Mouse (Mus musculus) hindbrain, embryonic 12.5 days (tissue): ENCODE measurements around the gene Klhl29. TPM values are rescaled to one million over a fixed set of nuclear protein-coding genes. Genes with fewer than 3 reads are reported as not detected.
"Not testable (repeated sequence)": the region's sequence is repeated elsewhere in the genome, so short reads cannot be mapped to it uniquely, and the experiment has no call there.

Source experiments
- ATAC-seq: fragments of 200-750 bp; cut with Nextera tagmentation; 2 replicates; pipeline ENCODE4 v1.8.0; 2017; ENCODE audit warnings: moderate TSS enrichment; ENCODE audit not compliant: low FRiP score
- H3K27ac ChIP-seq: fragments of 300-500 bp; sonication (generic); 2 replicates; pipeline ENCODE4 v1.5.1; 2016; ENCODE audit warnings: mild to moderate bottlenecking
- H3K27me3 ChIP-seq: fragments of 300-500 bp; sonication (generic); 2 replicates; pipeline ENCODE4 v1.6.1; 2016; ENCODE audit warnings: mild to moderate bottlenecking
- H3K36me3 ChIP-seq: fragments of 300-500 bp; sonication (generic); 2 replicates; pipeline ENCODE4 v1.6.1; 2016; ENCODE audit warnings: mild to moderate bottlenecking
- H3K4me1 ChIP-seq: fragments of 300-500 bp; sonication (generic); 2 replicates; pipeline ENCODE4 v1.6.1; 2016
- H3K4me2 ChIP-seq: fragments of 300-500 bp; sonication (generic); replicated peaks from 2 replicates; pipeline ENCODE4 v1.6.1; 2016; ENCODE audit warnings: mild to moderate bottlenecking
- H3K4me3 ChIP-seq: fragments of 300-500 bp; sonication (generic); 2 replicates; pipeline ENCODE4 v1.5.1; 2016; ENCODE audit warnings: mild to moderate bottlenecking
- H3K9ac ChIP-seq: fragments of 300-500 bp; sonication (generic); 2 replicates; pipeline ENCODE4 v1.6.1; 2016; ENCODE audit warnings: mild to moderate bottlenecking, moderate library complexity
- H3K9me3 ChIP-seq: fragments of 300-500 bp; sonication (generic); replicated peaks from 2 replicates; pipeline ENCODE4 v1.6.1; 2016; ENCODE audit warnings: mild to moderate bottlenecking
- WGBS: fragments of 180-500 bp; shearing (Covaris S2); methylation state at CpG from one replicate; pipeline ENCODE4 v1.1.7; 2016; 5-methylcytosine and 5-hydroxymethylcytosine counted together
- polyA plus RNA-seq: library from polyadenylated mRNA; unstranded; fragments of >200 nt; fragmentation: Nextera tagmentation; extraction: Ambion mirVana; gene quantifications from 2 replicates; pipeline ENCODE4 v1.2.1, GENCODE M21; 2016

Gene Klhl29
- polyA plus RNA-seq, 1 experiment from 2014 or later = 4.2 TPM

- ATAC-seq = no peak
- Histone ChIP-seq H3K36me3 (no peaks in the 10 kb centered on the region), H3K27me3 (no peaks in the 10 kb centered on the region), H3K4me3 (no peak overlapping the region), H3K4me2 (no peak overlapping the region), H3K27ac (no peak overlapping the region), H3K9ac (no peak overlapping the region), H3K9me3 (no peaks in the 10 kb centered on the region), H3K4me1 (peaks cover 2% of the 10 kb centered on the region; the same call in 1 of the 2 replicates)
- 77% methylated on average over 11 of the region's 11 CpGs for WGBS
Measured at GRCm38 (mm10) chr12:5350491-5351285, 24.8 kb downstream of the Klhl29 start.

DNA sequence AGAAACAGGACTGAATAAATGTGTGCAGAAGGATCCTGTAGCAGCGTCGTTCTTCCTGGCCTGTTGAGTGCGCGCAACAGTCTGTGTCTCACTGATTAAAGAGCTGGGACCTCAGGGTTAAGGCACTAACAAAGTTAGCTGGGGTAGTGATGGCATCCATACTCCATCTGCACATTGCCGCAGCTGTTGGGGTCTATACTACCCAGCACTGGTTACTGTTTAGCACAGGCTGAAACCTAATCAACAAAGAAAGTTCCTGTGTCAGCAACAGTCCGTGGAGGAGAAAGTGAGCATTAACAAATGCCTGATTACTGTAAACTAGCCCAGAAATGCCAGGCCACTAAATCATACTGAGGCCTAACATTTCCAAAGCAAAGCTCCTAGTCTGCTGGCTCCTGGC, 30.4 kb downstream of the Klhl29 start:
- Histone ChIP-seq H3K27ac (no peak overlapping the region), H3K9me3 (no peaks in the 10 kb centered on the region), H3K36me3 (peaks cover 7% of the 10 kb centered on the region; the same call in 1 of the 2 replicates), H3K27me3 (no peaks in the 10 kb centered on the region), H3K4me3 (no peak overlapping the region), H3K4me1 (no peaks in the 10 kb centered on the region), H3K9ac (no peak overlapping the region), H3K4me2 (no peak overlapping the region)
- 93% methylated on average over 6 of the region's 6 CpGs for WGBS
- ATAC-seq = no peak

DNA sequence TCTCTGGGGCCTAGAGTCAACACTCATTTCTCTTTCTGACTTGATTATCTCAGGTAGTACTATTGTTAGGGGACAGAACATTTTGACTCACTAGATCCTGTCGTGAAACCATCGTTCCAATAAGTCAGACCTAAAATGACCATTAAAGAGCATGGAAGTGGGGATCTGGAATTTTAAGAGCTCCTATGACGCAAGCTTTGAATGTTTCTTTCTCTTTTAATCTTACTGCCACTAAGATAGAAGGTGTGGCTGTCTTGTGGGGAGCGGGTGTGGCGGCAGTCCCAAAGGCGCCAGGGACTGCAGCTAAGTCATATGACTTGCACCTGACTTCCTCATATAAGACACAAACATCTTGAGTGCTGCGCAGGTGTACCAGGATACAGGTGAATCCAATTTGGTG, 31.0 kb downstream of the Klhl29 start:
- H3K27ac ChIP-seq, H3K9me3 ChIP-seq, H3K27me3 ChIP-seq, H3K9ac ChIP-seq, H3K4me3 ChIP-seq, ATAC-seq, H3K4me2 ChIP-seq, H3K4me1 ChIP-seq, H3K36me3 ChIP-seq: not testable (repeated sequence)
- WGBS = 96% methylated on average over 6 of the region's 7 CpGs

- ATAC-seq = no peak
- H3K27ac ChIP-seq = no peak overlapping the region
- H3K4me2 ChIP-seq = no peak overlapping the region
- no peaks in the 10 kb centered on the region for H3K27me3 ChIP-seq
- WGBS = 79% methylated on average over 6 of the region's 6 CpGs
- no peak overlapping the region for H3K9ac ChIP-seq
- H3K9me3 ChIP-seq = no peaks in the 10 kb centered on the region
- H3K36me3 ChIP-seq = peaks cover 7% of the 10 kb centered on the region; the same call in 1 of the 2 replicates
- H3K4me1 ChIP-seq = peaks cover 14% of the 10 kb centered on the region
- H3K4me3 ChIP-seq = no peak overlapping the region
Measured at GRCm38 (mm10) chr12:5340151-5340603, 35.3 kb downstream of the Klhl29 start.

DNA sequence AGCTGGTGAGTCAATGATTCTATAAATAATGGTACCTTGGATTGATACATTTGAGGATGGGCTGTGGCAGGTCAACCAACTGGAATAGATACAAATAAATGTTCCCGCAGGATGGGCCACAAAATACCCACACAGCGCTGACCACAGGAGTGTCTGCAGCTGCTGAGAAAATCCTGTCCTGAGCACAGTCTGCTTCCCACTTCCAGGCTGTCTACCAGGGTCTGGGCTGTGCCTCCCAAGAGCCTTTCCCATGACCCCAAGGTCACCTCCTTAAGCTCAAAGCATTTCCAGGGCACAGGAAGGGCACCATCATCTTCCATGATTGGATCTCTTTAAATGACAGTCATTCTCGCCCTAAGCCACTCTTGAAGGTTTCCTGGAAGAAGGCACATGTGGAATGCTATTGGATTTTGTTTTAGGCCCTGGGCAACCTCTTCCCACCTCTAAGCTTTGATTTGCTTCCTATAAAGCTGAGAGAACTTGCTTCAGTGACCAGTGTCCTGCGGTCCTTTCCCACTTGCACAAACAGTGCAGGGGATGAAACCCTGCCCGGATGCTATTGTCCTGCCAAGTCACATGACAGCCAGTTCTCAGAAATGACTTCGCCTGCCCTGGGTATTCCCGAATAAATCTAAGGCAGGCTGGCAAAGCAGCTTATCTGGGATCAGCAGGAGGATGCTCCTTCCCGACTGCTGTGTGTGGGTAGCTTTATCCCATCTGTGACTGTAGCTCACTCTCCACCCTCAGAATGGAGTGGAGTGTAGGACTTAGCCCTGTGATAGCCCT, 38.4 kb downstream of the Klhl29 start:
- Histone ChIP-seq H3K4me1 (peaks cover 24% of the 10 kb centered on the region), H3K9ac (no peak overlapping the region), H3K4me3 (no peak overlapping the region), H3K36me3 (peaks cover 4% of the 10 kb centered on the region; the same call in 1 of the 2 replicates), H3K9me3 (no peaks in the 10 kb centered on the region), H3K27ac (no peak overlapping the region), H3K27me3 (no peaks in the 10 kb centered on the region), H3K4me2 (no peak overlapping the region)
- 26% methylated on average over 8 of the region's 8 CpGs for WGBS
- no peak for ATAC-seq

- H3K9me3 ChIP-seq = no peaks in the 10 kb centered on the region
- H3K4me1 ChIP-seq = peaks cover 32% of the 10 kb centered on the region
- no peak for ATAC-seq
- no peak overlapping the region for H3K9ac ChIP-seq
- WGBS = 79% methylated on average over 6 of the region's 6 CpGs
- no peaks in the 10 kb centered on the region for H3K36me3 ChIP-seq
- no peaks in the 10 kb centered on the region for H3K27me3 ChIP-seq
- H3K4me2 ChIP-seq = no peak overlapping the region
- no peak overlapping the region for H3K4me3 ChIP-seq
- no peak overlapping the region for H3K27ac ChIP-seq
Measured at GRCm38 (mm10) chr12:5336331-5336730, 39.2 kb downstream of the Klhl29 start.

DNA sequence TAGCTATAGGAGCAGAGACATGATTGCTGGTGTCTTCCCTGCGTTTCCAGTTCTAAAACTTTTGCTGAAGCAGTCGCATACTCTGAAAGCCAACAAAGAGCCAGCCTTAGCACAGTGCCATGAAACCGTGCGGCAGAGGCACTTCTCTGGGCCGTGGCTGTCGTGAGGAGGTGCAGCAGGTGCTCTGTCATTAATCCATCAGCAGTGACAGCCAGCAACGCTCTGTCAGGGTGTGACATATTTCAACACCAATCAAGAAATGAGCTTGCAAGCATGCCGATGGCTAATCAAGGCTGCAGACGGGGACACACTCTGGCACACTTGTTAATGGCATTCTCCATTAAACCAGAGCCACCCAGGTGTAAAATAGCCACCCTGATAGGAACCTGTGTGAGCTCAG, 40.5 kb downstream of the Klhl29 start:
- Histone ChIP-seq H3K27me3 (no peaks in the 10 kb centered on the region), H3K4me3 (no peak overlapping the region), H3K9ac (no peak overlapping the region), H3K4me2 (no peak overlapping the region), H3K27ac (no peak overlapping the region), H3K4me1 (peaks cover 36% of the 10 kb centered on the region), H3K9me3 (no peaks in the 10 kb centered on the region), H3K36me3 (no peaks in the 10 kb centered on the region)
- no peak for ATAC-seq
- WGBS = 56% methylated on average over 9 of the region's 9 CpGs

DNA sequence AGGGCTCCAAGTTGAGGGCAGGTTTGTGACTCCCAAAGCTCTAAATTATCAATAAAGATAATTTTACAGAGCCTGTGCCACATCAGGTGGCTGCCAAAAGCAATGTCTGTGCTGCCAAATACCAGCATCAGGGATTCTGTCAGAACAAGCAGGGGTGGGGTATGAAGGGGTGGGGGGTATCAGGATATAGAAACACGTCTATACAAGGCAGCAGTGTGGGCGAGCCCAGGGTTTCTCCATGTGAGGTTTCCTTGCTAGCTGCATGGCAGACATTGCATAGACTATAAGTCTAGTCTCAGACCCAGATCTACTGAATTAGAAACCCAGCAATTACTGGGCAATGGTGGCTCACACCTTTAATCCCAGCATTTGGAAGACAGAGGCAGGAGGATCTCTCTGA, 41.3 kb downstream of the Klhl29 start:
- H3K27ac ChIP-seq = no peak overlapping the region
- H3K4me2 ChIP-seq = no peak overlapping the region
- ATAC-seq = no peak
- H3K27me3 ChIP-seq = no peaks in the 10 kb centered on the region
- no peak overlapping the region for H3K9ac ChIP-seq
- no peaks in the 10 kb centered on the region for H3K36me3 ChIP-seq
- 73% methylated on average over 2 of the region's 2 CpGs for WGBS
- no peak overlapping the region for H3K4me3 ChIP-seq
- H3K9me3 ChIP-seq = no peaks in the 10 kb centered on the region
- H3K4me1 ChIP-seq = peaks cover 36% of the 10 kb centered on the region

GRCm38 (mm10) chr12:5331810-5332484, 43.5 kb downstream of the Klhl29 start:
- Histone ChIP-seq H3K4me3 (no peak overlapping the region), H3K9me3 (no peaks in the 10 kb centered on the region), H3K4me2 (no peak overlapping the region), H3K27ac (peak overlapping the region; percentile 41), H3K9ac (no peak overlapping the region), H3K36me3 (no peaks in the 10 kb centered on the region), H3K27me3 (no peaks in the 10 kb centered on the region), H3K4me1 (peaks cover 27% of the 10 kb centered on the region)
- ATAC-seq = peak; percentile 35; the same call in 1 of the 2 replicates
- WGBS = 56% methylated on average over 13 of the region's 13 CpGs

GRCm38 (mm10) chr12:5330496-5331070, 44.9 kb downstream of the Klhl29 start:
- WGBS = 80% methylated on average over 6 of the region's 6 CpGs
- no peaks in the 10 kb centered on the region for H3K9me3 ChIP-seq
- H3K27me3 ChIP-seq = no peaks in the 10 kb centered on the region
- H3K4me3 ChIP-seq = no peak overlapping the region
- no peak overlapping the region for H3K9ac ChIP-seq
- no peak for ATAC-seq
- no peak overlapping the region for H3K4me2 ChIP-seq
- H3K4me1 ChIP-seq = peaks cover 22% of the 10 kb centered on the region
- no peaks in the 10 kb centered on the region for H3K36me3 ChIP-seq
- H3K27ac ChIP-seq = no peak overlapping the region

- no peak overlapping the region for H3K9ac ChIP-seq
- WGBS = 89% methylated on average over 9 of the region's 9 CpGs
- H3K9me3 ChIP-seq = no peaks in the 10 kb centered on the region
- H3K27ac ChIP-seq = no peak overlapping the region
- no peak overlapping the region for H3K4me2 ChIP-seq
- no peaks in the 10 kb centered on the region for H3K36me3 ChIP-seq
- ATAC-seq = no peak
- no peaks in the 10 kb centered on the region for H3K27me3 ChIP-seq
- H3K4me3 ChIP-seq = no peak overlapping the region
- H3K4me1 ChIP-seq = peaks cover 9% of the 10 kb centered on the region
Measured at GRCm38 (mm10) chr12:5322444-5323087, 52.9 kb downstream of the Klhl29 start.
